Mouse (Mus musculus) liver, adult 2 months (tissue): ENCODE measurements at regions not wholly inside any gene's neighbourhood (a gene's known extent, or its start where the extent isn't known, plus 50 kb on each side); places are given as distances from the start of the nearest gene placed in this dataset.

Experiments
- CTCF ChIP-seq: fragments of 200-500 bp; IDR thresholded peaks from 2 replicates; pipeline ENCODE4 v1.5.1; 2011; ENCODE audit warnings: low read depth, low read length, control low read depth
- POLR2A ChIP-seq: fragments of 200-500 bp; IDR thresholded peaks from 2 replicates; pipeline ENCODE4 v1.6.1; 2011; ENCODE audit warnings: low read length, control low read depth; ENCODE audit not compliant: insufficient read depth; ENCODE audit errors: extremely low read depth

- TF ChIP-seq CTCF (no peak), POLR2A (no peak)
These were observed 367.2 kb upstream of the Smim15 start for GRCm38 (mm10) chr13:107677091-107677470.
